Comparison of ENCODE assay signal across 9 mouse cellular contexts in the genomic region with DNA sequence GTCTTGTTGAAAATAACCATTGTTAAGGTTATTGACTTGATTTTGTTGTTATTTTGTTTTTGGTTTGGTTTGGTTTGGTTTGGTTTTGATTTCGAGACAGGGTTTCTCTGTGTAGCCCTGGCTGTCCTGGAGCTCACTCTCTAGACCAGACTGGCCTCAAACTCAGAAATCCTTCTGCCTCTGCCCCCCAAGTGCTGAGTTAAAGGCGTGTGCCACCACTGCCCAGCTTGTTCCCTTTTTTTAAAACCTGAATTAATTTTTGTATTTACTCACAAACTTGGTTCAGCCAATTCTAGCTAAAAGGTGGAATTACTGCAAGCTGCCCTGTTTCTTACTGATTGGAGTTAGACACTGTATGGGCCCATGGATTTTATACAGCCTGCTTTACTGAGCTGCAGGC. TPM values are rescaled to one million over a fixed set of nuclear protein-coding genes. Genes with fewer than 3 reads are reported as not detected.
DNase-seq lines count a peak whose midpoint lies in the region; ATAC-seq and TF ChIP-seq lines count a peak whose summit lies in the region.
"Had no signal": no experiment of that assay in that cellular context is flagged by ENCODE, and none has a peak within 500 bp of the region (broad histone marks: within the 10 kb centered on the region; RNA-seq: fewer than 3 reads in every experiment).

No protein-coding gene starts in this region.

- intact Hi-C loops in gastrocnemius, postnatal 14 days (cut with DNase I; ENCODE audit: low total_unique reads), result no loop called here

- H3K9me3 ChIP-seq in liver, embryonic 11.5 days (ENCODE audit: control insufficient read depth, low read length), result no peaks in the 10 kb centered on the region
- no peaks in the 10 kb centered on the region for H3K9me3 ChIP-seq in embryonic facial prominence, embryonic 11.5 days (replicated peaks; ENCODE audit: control insufficient read depth, low read length)
- no peaks in the 10 kb centered on the region for H3K9me3 ChIP-seq in intestine, postnatal 0 days (ENCODE audit: control insufficient read depth)
- no peaks in the 10 kb centered on the region for H3K9me3 ChIP-seq in neural tube, embryonic 14.5 days (ENCODE audit: control insufficient read depth, low read length)

- peak overlapping the region; percentile 80 for H3K9ac ChIP-seq in liver, embryonic 11.5 days (ENCODE audit: low read depth, low read length)
- H3K9ac ChIP-seq in embryonic facial prominence, embryonic 11.5 days (replicated peaks; ENCODE audit: low read length), result no peak overlapping the region
- 0 out of 2 replicates have a peak overlapping the region, but pooled peaks have one; percentile 83 for H3K9ac ChIP-seq in intestine, postnatal 0 days (ENCODE audit: low read depth, low read length)
- H3K9ac ChIP-seq in neural tube, embryonic 14.5 days (replicated peaks; ENCODE audit: low read depth, low read length), result no peak overlapping the region

- no peaks in the 10 kb centered on the region for H3K27me3 ChIP-seq in liver, embryonic 11.5 days (replicated peaks; ENCODE audit: control insufficient read depth, insufficient read depth, low read length)
- no peaks in the 10 kb centered on the region for H3K27me3 ChIP-seq in embryonic facial prominence, embryonic 11.5 days (ENCODE audit: control insufficient read depth, insufficient read depth, low read length)
- H3K27me3 ChIP-seq in intestine, postnatal 0 days (replicated peaks; ENCODE audit: control insufficient read depth, insufficient read depth, low read length), result no peaks in the 10 kb centered on the region
- no peaks in the 10 kb centered on the region for H3K27me3 ChIP-seq in neural tube, embryonic 14.5 days (ENCODE audit: control insufficient read depth, insufficient read depth, low read length)

- no peaks in the 10 kb centered on the region; the same call in 1 of the 2 replicates for H3K4me1 ChIP-seq in liver, embryonic 11.5 days (replicated peaks; ENCODE audit: control insufficient read depth, insufficient read depth, low read length)
- H3K4me1 ChIP-seq in embryonic facial prominence, embryonic 11.5 days (ENCODE audit: control insufficient read depth, insufficient read depth, low read length), result no peaks in the 10 kb centered on the region
- no peaks in the 10 kb centered on the region for H3K4me1 ChIP-seq in intestine, postnatal 0 days (replicated peaks; ENCODE audit: control insufficient read depth, insufficient read depth, low read length)
- no peaks in the 10 kb centered on the region for H3K4me1 ChIP-seq in neural tube, embryonic 14.5 days (ENCODE audit: control insufficient read depth, insufficient read depth, low read length)

- peaks cover 2% of the 10 kb centered on the region; the same call in 1 of the 2 replicates for H3K36me3 ChIP-seq in liver, embryonic 11.5 days (ENCODE audit: control insufficient read depth, insufficient read depth, low read length)
- no peaks in the 10 kb centered on the region for H3K36me3 ChIP-seq in embryonic facial prominence, embryonic 11.5 days (replicated peaks; ENCODE audit: control insufficient read depth, insufficient read depth, low read depth, low read length)
- no peaks in the 10 kb centered on the region; the same call in 1 of the 2 replicates for H3K36me3 ChIP-seq in intestine, postnatal 0 days (ENCODE audit: control insufficient read depth, insufficient read depth)
- H3K36me3 ChIP-seq in neural tube, embryonic 14.5 days (ENCODE audit: control insufficient read depth, insufficient read depth, low read length), result no peaks in the 10 kb centered on the region

- H3K27ac ChIP-seq in liver, embryonic 11.5 days (ENCODE audit: low read depth, low read length), result no peak overlapping the region
- no peak overlapping the region for H3K27ac ChIP-seq in embryonic facial prominence, embryonic 11.5 days (replicated peaks; ENCODE audit: low read depth, low read length)
- H3K27ac ChIP-seq in intestine, postnatal 0 days (ENCODE audit: low read depth, low read length), result no peak overlapping the region
- no peak overlapping the region for H3K27ac ChIP-seq in neural tube, embryonic 14.5 days (ENCODE audit: low read depth, low read length)

- H3K4me3 ChIP-seq in liver, embryonic 11.5 days (ENCODE audit: low read depth, low read length), result peak overlapping the region; percentile 96
- no peak overlapping the region for H3K4me3 ChIP-seq in embryonic facial prominence, embryonic 11.5 days (ENCODE audit: low read depth, low read length)
- H3K4me3 ChIP-seq in intestine, postnatal 0 days (ENCODE audit: low read depth, low read length), result peak overlapping the region; percentile 99
- peak overlapping the region; percentile 93; the same call in 1 of the 2 replicates for H3K4me3 ChIP-seq in neural tube, embryonic 14.5 days (ENCODE audit: low read depth, low read length)

- 47% methylated on average over 2 of the region's 2 CpGs for WGBS in liver, embryonic 11.5 days
- 51% methylated on average over 2 of the region's 2 CpGs for WGBS in embryonic facial prominence, embryonic 11.5 days
- 39% methylated on average over 2 of the region's 2 CpGs for WGBS in intestine, postnatal 0 days
- 46% methylated on average over 2 of the region's 2 CpGs for WGBS in neural tube, embryonic 14.5 days

- peak overlapping the region; percentile 68 for H3K4me2 ChIP-seq in liver, embryonic 11.5 days
- H3K4me2 ChIP-seq in embryonic facial prominence, embryonic 11.5 days (ENCODE audit: low read depth, low read length), result peak overlapping the region; percentile 50
- peak overlapping the region; percentile 83 for H3K4me2 ChIP-seq in intestine, postnatal 0 days (replicated peaks; ENCODE audit: low read depth)
- H3K4me2 ChIP-seq in neural tube, embryonic 14.5 days (ENCODE audit: low read depth, low read length), result peak overlapping the region; percentile 75; the same call in 1 of the 2 replicates

- TF ChIP-seq CTCF in intestine, postnatal 0 days (IDR thresholded peaks at IDR 0.05; ENCODE audit: low read depth), result no peak

- no peak for DNase-seq in liver, embryonic 11.5 days (ENCODE audit: low spot score)
- no peak for DNase-seq in liver
- DNase-seq in embryonic facial prominence, embryonic 11.5 days (ENCODE audit: low spot score), result no peak
- DNase-seq in left cerebral cortex, adult 8-10 months (ENCODE audit: low spot score in 2 of 2), result no peak
- no peak for DNase-seq in gastrocnemius, postnatal 14 days
- no peak for DNase-seq in kidney, adult 18-20 months
- DNase-seq: right cerebral cortex, postnatal 25 days had no signal

- ATAC-seq in liver, embryonic 11.5 days (replicated peaks; ENCODE audit: low FRiP score), result no peak
- no peak for ATAC-seq in embryonic facial prominence, embryonic 11.5 days (replicated peaks; ENCODE audit: insufficient number of reproducible peaks, low FRiP score, low TSS enrichment, low read depth)
- no peak for ATAC-seq in intestine, postnatal 0 days
- ATAC-seq in neural tube, embryonic 14.5 days (ENCODE audit: low read depth), result no peak

RNA-seq across cellular contexts. Expression of gene Ing2, which starts 1.3 kb away (rescaled TPM):
- 10.8 and 12.6 TPM in 2 replicates for polyA plus RNA-seq in liver, embryonic 11.5 days (2014; fragmentation: Nextera tagmentation; extraction: Ambion mirVana)
- 14.3 and 14.4 TPM in 2 replicates for polyA plus RNA-seq in embryonic facial prominence, embryonic 11.5 days (2014; fragmentation: Nextera tagmentation; extraction: Ambion mirVana)
- polyA plus RNA-seq in intestine, postnatal 0 days (2015; fragmentation: Nextera tagmentation; extraction: Ambion mirVana), result 12.6 and 13.4 TPM in 2 replicates
- polyA plus RNA-seq in neural tube, embryonic 14.5 days (2014; fragmentation: Nextera tagmentation; extraction: Ambion mirVana), result 7.3 and 10.3 TPM in 2 replicates
- 10 to 100 TPM; 40.3 to 50.1 (median 44.3) TPM for total RNA-seq in left cerebral cortex, adult 8-10 months (2022)
- total RNA-seq in gastrocnemius, postnatal 14 days (2021), result 10 to 100 TPM; 17.2 to 18.1 TPM

RNA-seq across cellular contexts. Expression of gene Cdkn2aip, which starts 37.1 kb away (rescaled TPM):
- polyA plus RNA-seq in liver, embryonic 11.5 days (2014; fragmentation: Nextera tagmentation; extraction: Ambion mirVana), result 22.2 and 27.9 TPM in 2 replicates
- polyA plus RNA-seq in embryonic facial prominence, embryonic 11.5 days (2014; fragmentation: Nextera tagmentation; extraction: Ambion mirVana), result 38.2 and 38.6 TPM in 2 replicates
- 15.3 and 15.4 TPM in 2 replicates for polyA plus RNA-seq in intestine, postnatal 0 days (2015; fragmentation: Nextera tagmentation; extraction: Ambion mirVana)
- polyA plus RNA-seq in neural tube, embryonic 14.5 days (2014; fragmentation: Nextera tagmentation; extraction: Ambion mirVana), result 33.6 and 35.3 TPM in 2 replicates
- 10 to 100 TPM; 14.2 to 18.9 (median 17.7) TPM for total RNA-seq in left cerebral cortex, adult 8-10 months (2022)
- 1 to 10 TPM; 5.5 to 5.8 TPM for total RNA-seq in gastrocnemius, postnatal 14 days (2021)

Comparison
In these comparisons a context has a peak if more than half of its experiments do, and no peak if none do; other contexts are left out.
1. H3K9ac ChIP-seq: peak in liver, embryonic 11.5 days (single experiment) and intestine, postnatal 0 days (single experiment); none in embryonic facial prominence, embryonic 11.5 days (single experiment) and neural tube, embryonic 14.5 days (single experiment).
2. Peak in every context shown above with its lines, with median percentiles within 50 percentile points of each other: H3K4me2 ChIP-seq.